Mouse (Mus musculus): Measurements from ENCODE around the gene Lman2l. TPM values are rescaled to one million over a fixed set of nuclear protein-coding genes. Genes with fewer than 3 reads are reported as not detected.
A peak's percentile ranks its signal among the peaks of the same experiment; 100 is the strongest.

The Lman2l gene
- polyA plus RNA-seq, 1 experiment = 33.3 TPM

DNA sequence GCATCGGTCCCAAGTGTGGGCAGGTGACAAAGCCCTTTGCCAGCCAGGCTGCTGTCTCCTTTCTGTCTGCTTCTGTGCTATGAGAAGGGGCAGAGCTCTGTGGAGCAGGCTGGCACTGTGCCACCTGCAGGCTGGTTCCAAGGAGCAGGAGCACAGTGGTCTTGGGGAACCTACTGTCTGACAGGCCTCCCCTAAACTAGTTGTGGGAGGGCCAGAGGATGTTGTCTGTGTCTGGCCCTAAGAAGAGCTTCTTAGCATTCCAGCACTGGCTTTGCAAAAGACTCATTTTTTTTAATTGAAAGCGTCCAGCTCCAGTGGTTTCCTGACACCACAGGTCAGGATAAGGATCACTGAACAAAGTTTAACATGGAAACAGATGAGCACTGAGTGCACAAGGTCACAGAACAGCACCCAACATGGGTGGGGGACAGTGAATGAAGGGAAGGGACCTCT is 33.3 kb upstream of the Lman2l start:
- no peak overlapping the region for H3K27ac ChIP-seq (ENCODE audit: insufficient read depth, low read length)
- TF ChIP-seq POLR2A (IDR thresholded peaks at IDR 0.05; ENCODE audit: extremely low read depth, insufficient read depth, low read length) (no peak), CTCF (IDR thresholded peaks at IDR 0.05; ENCODE audit: extremely low read depth, insufficient read depth, low read length) (no peak)
- no peak overlapping the region for H3K4me3 ChIP-seq (ENCODE audit: insufficient read depth, low read length)
- H3K4me1 ChIP-seq (ENCODE audit: control insufficient read depth, insufficient read depth, low read length) = peaks cover 4% of the 10 kb centered on the region; the same call in 1 of the 2 replicates

DNA sequence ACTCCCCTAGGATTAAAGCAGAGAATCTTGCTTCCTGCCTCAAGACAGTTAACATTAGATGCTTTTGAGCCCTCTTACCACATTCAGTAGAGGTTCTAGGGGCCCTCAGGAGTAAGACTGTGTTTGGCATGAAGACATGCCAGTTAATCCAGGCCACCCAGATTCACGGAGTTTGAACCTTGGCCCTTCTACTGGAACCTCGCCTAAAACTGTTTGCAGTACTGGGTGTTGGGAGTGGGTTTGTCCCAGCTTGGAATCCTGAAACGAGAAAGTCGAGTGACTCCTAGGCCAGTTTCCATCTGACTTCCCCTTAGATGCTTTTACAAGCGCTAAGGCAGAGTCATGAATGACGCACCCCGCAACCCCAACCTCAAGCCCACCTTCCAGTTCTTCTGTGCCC is 31.4 kb upstream of the Lman2l start:
- Histone ChIP-seq H3K4me3 (ENCODE audit: insufficient read depth, low read length) (no peak overlapping the region), H3K4me1 (ENCODE audit: control insufficient read depth, insufficient read depth, low read length) (peaks cover 4% of the 10 kb centered on the region; the same call in 1 of the 2 replicates), H3K27ac (ENCODE audit: insufficient read depth, low read length) (no peak overlapping the region)
- TF ChIP-seq CTCF (IDR thresholded peaks at IDR 0.05; ENCODE audit: extremely low read depth, insufficient read depth, low read length) = no peak

DNA sequence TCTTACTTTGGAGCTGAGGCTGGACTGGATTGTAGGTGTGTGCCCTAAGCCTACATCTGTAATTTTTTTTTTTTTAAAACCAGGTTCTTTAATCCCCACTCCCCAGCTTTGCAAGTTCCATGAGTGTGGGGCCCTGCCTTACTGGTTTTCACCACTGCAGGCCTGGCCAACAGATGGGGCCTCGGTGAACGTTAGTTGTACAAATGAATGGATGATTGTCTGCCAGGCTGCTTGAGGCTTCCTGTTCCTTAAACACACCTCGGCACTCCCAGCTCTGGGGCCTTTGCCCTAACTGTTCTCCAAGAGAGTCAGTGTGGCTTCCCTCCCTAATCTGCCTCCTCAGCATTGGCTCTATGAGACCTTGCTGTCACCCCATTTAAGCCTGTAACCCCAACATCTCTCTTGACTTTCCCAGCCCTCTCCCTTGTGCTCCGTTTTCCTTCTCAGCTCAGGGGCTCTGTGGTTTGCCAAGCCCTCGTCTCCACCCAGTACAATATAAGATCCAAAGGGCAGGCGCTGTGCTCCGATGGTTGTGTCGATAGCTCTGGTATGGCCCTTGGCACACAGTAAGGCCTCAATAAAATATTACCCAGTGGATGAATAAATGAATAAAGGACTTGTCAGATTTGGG is 30.5 kb upstream of the Lman2l start:
- H3K27ac ChIP-seq (ENCODE audit: insufficient read depth, low read length) = no peak overlapping the region
- peaks cover 4% of the 10 kb centered on the region; the same call in 1 of the 2 replicates for H3K4me1 ChIP-seq (ENCODE audit: control insufficient read depth, insufficient read depth, low read length)
- TF ChIP-seq POLR2A (IDR thresholded peaks at IDR 0.05; ENCODE audit: extremely low read depth, insufficient read depth, low read length) (no peak), CTCF (IDR thresholded peaks at IDR 0.05; ENCODE audit: extremely low read depth, insufficient read depth, low read length) (no peak)
- H3K4me3 ChIP-seq (ENCODE audit: insufficient read depth, low read length) = peak overlapping the region; percentile 10; the same call in 1 of the 2 replicates

DNA sequence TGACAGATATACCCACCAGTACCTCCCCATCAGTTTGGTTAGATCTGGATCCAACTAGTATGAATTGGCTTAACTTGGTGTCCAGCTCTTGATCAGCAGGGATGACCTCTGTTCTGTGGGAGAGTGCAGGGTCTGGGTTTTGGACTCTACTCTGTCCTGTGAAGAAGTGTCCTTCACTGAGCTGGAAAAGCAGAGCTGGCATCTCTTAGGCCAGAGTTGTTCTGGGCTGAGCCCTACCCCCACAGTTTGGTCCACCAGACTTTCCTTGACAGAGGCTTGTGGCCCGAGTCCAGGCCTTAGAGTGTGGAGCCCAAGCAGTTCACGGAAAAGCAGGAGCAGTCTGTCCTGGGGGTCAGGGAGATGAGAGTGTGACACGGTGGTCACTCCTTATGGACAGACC is 29.6 kb upstream of the Lman2l start:
- Histone ChIP-seq H3K4me1 (ENCODE audit: control insufficient read depth, insufficient read depth, low read length) (peaks cover 4% of the 10 kb centered on the region; the same call in 1 of the 2 replicates), H3K4me3 (ENCODE audit: insufficient read depth, low read length) (peak overlapping the region; percentile 10; the same call in 1 of the 2 replicates), H3K27ac (ENCODE audit: insufficient read depth, low read length) (no peak overlapping the region)
- TF ChIP-seq CTCF (IDR thresholded peaks at IDR 0.05; ENCODE audit: extremely low read depth, insufficient read depth, low read length) (no peak), POLR2A (IDR thresholded peaks at IDR 0.05; ENCODE audit: extremely low read depth, insufficient read depth, low read length) (no peak)

DNA sequence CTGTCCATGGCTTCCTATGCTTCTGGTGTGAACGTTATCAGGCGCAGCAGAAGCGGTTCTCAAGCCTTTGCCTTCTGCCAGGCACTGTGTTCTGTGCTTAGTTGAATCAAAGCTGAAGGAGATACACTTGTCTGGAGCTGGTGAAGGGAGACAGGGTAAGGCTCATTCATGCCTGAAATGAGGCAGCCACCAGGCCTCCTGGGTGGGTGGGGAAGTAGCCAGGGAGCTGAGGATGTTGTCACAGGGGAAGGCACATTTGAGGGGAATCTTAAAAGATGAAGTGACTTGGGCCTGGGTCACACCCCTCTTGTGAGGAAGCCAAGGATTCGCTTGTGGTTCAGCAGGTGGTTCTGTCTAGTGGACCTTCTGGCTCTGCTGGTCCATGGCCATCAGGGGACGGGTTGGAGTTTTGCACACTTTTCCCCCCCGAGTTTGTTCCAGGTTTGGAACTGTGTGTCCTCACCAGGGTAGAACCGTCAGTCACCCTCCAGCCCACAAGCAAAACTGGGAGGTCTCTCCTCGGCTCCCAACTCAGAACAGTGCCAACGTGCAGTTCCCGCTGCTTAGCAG is 28.2 kb upstream of the Lman2l start:
- no peak for TF ChIP-seq POLR2A (IDR thresholded peaks at IDR 0.05; ENCODE audit: extremely low read depth, insufficient read depth, low read length)
- no peak for TF ChIP-seq CTCF (IDR thresholded peaks at IDR 0.05; ENCODE audit: extremely low read depth, insufficient read depth, low read length)
- Histone ChIP-seq H3K4me1 (ENCODE audit: control insufficient read depth, insufficient read depth, low read length) (peaks cover 4% of the 10 kb centered on the region; the same call in 1 of the 2 replicates), H3K4me3 (ENCODE audit: insufficient read depth, low read length) (peak overlapping the region; percentile 87), H3K27ac (ENCODE audit: insufficient read depth, low read length) (no peak overlapping the region)

DNA sequence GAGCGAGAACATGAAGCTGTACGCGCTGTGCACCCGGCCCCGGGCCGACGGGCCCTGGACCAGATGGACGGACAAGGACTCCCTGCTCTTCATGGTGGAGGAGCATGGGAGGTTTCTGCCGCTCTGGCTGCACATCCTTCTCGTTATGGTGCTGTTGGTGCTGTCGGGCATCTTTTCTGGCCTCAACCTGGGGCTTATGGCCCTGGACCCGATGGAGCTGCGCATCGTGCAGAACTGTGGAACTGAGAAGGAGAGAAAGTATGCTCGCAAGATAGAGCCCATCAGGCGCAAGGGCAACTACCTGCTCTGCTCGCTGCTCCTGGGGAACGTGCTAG is 27.0 kb upstream of the Lman2l start:
- Histone ChIP-seq H3K27ac (ENCODE audit: insufficient read depth, low read length) (no peak overlapping the region), H3K4me1 (ENCODE audit: control insufficient read depth, insufficient read depth, low read length) (peaks cover 4% of the 10 kb centered on the region; the same call in 1 of the 2 replicates), H3K4me3 (ENCODE audit: insufficient read depth, low read length) (peak overlapping the region; percentile 87)
- TF ChIP-seq CTCF (IDR thresholded peaks at IDR 0.05; ENCODE audit: extremely low read depth, insufficient read depth, low read length) = no peak
- TF ChIP-seq POLR2A (IDR thresholded peaks at IDR 0.05; ENCODE audit: extremely low read depth, insufficient read depth, low read length) = no peak

DNA sequence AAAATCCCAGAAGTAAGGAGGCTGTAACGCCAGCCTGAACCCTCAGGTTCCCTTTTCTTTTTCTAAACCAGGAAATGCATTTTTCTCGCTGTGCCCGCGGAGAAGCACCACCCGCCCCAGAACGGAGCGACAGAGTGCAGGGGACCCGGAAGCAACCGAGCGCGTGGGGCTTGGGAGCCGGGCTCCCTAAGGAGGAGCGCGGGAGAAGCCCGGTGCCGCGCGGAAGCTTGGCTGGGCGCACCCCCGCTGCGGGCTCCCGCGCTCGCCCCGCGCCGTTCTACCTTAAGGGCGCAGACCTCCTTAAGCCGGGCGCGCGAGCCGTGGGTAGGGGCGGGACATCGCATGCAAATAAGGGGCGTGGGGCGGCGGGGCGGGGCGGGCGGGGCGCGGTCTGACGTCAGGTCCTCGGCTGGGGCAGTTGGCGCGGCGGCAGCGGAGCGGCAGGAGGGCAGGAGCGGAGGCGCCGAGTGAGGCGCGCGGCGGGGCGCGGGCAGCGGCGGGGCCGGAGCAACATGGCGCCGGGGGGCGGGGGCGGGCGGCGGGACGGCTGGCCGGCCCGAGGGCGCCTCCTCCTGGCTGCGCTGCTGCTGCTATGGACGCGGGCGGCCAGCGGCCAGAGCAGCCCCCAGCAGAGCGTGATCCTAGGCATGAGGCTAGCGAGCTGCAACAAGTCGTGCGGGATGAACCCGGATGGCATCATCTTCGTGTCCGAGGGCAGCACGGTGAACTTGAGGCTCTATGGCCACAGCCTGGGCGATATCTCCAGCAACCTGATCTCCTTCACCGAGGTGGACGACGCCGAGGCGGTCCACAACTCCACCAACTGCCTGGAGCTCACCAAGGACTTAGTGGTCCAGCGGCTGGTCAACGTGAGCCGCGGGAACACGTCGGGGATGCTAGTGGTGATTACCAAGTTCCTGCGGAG is 26.4 kb upstream of the Lman2l start, which contains the start of gene Cnnm4:
Gene Cnnm4, plus strand, starts transcription at position 440 of the 925 bp plus-strand sequence.
- Histone ChIP-seq H3K4me3 (ENCODE audit: insufficient read depth, low read length) (peak within 1 kb of the TSS; percentile 87), H3K27ac (ENCODE audit: insufficient read depth, low read length) (peak within 1 kb of the TSS; percentile 55; the same call in 1 of the 2 replicates), H3K4me1 (ENCODE audit: control insufficient read depth, insufficient read depth, low read length) (peaks cover 4% of the 10 kb centered on the region; the same call in 1 of the 2 replicates)
- TF ChIP-seq POLR2A (IDR thresholded peaks at IDR 0.05; ENCODE audit: extremely low read depth, insufficient read depth, low read length) (peak; percentile 34; the same call in 1 of the 2 replicates), CTCF (IDR thresholded peaks at IDR 0.05; ENCODE audit: extremely low read depth, insufficient read depth, low read length) (0 out of 2 replicates have a peak, but pooled peaks have one; percentile 10)

DNA sequence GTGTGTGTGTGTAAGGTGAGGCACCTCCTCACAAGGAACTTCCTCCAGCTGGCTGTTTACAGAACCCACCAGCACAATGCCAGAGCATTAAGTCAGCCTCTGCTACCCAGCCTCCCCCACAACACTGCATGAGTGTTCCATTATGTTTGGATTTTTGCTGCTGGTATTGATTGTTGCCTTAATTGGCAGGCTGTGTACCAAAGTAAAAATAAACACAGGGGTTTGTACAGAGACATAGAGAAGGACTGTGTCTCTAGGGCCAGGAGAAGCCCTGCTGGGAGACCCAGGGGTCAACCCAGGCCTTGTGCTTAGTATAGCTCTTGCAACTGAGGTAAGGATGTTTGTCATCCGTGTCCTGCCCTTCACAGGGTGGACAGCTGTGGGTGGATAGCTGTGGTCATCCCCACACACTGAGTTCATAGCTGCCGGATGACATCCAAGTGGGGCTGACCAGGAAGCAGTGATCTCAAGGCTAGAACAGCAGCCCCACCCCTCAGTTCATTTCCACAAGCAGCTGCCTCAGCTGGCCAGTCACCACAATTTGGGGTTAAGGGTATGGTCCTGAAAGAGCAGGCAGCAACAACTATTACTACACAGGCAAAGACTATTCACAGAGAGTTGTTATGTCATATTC is 24.9 kb upstream of the Lman2l start:
- no peak overlapping the region for H3K4me3 ChIP-seq (ENCODE audit: insufficient read depth, low read length)
- TF ChIP-seq CTCF (IDR thresholded peaks at IDR 0.05; ENCODE audit: extremely low read depth, insufficient read depth, low read length) (no peak), POLR2A (IDR thresholded peaks at IDR 0.05; ENCODE audit: extremely low read depth, insufficient read depth, low read length) (no peak)

DNA sequence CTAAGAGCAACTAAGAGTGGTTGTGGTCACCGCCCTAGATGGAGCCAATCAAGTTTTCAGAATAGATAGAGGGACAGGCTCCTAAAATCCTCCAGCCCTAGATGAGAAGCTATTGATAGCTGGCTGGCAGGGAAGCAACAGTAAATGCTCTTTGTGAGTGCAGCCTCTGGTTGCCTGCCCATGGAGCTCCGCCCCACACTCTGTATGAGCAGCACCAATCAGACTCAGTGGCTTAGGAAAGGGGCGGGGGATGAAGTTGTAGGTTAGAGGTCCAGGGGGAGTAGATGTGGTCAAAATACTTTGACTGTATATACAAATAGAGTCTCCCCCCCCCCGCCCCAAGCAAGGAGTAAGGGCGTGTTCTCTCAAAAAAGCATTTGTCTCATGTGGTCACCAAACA is 22.4 kb upstream of the Lman2l start:
- no peaks in the 10 kb centered on the region for H3K4me1 ChIP-seq (ENCODE audit: control insufficient read depth, insufficient read depth, low read length)
- no peak overlapping the region for H3K27ac ChIP-seq (ENCODE audit: insufficient read depth, low read length)
- no peak for TF ChIP-seq CTCF (IDR thresholded peaks at IDR 0.05; ENCODE audit: extremely low read depth, insufficient read depth, low read length)
- no peak for TF ChIP-seq POLR2A (IDR thresholded peaks at IDR 0.05; ENCODE audit: extremely low read depth, insufficient read depth, low read length)
- no peak overlapping the region for H3K4me3 ChIP-seq (ENCODE audit: insufficient read depth, low read length)

More for the DNA sequence above, 24.9 kb upstream of the Lman2l start:
- peaks cover 3% of the 10 kb centered on the region; the same call in 1 of the 2 replicates for H3K4me1 ChIP-seq (ENCODE audit: control insufficient read depth, insufficient read depth, low read length)
- H3K27ac ChIP-seq (ENCODE audit: insufficient read depth, low read length) = no peak overlapping the region

All from cortical plate, adult 2 months (tissue).